Mouse (Mus musculus) ES-Bruce4 (cell line): Measurements from ENCODE around the gene Prr7.

ENCODE experiments used
- CTCF ChIP-seq: IDR thresholded peaks from one replicate; pipeline ENCODE4 v1.8.1; 2011; ENCODE audit warnings: low read depth, low read length
- EP300 ChIP-seq: IDR thresholded peaks from 2 replicates; pipeline ENCODE4 v1.6.1; 2011; ENCODE audit warnings: low read depth, low read length; ENCODE audit not compliant: insufficient read depth
- POLR2A ChIP-seq: IDR thresholded peaks from one replicate; pipeline ENCODE4 v1.8.1; 2011; ENCODE audit warnings: low read length; ENCODE audit not compliant: insufficient read depth

GRCm38 (mm10) chr13:55462965-55463364 lies 1.1 kb upstream of the Prr7 start:
- TF ChIP-seq CTCF: no peak
- TF ChIP-seq POLR2A: no peak
- TF ChIP-seq EP300: no peak
